Mouse (Mus musculus) kidney, postnatal 0 days (tissue): Measurements from ENCODE around the gene Pex5l. TPM values are rescaled to one million over a fixed set of nuclear protein-coding genes. Genes with fewer than 3 reads are reported as not detected.

Experiments
- ATAC-seq: fragments of 200-750 bp; cut with Nextera tagmentation; replicated peaks from 2 replicates; pipeline ENCODE4 v1.8.0; 2017; ENCODE audit warnings: low read depth, moderate number of reproducible peaks, moderate TSS enrichment, moderate library complexity; ENCODE audit not compliant: low FRiP score
- DNase-seq: peaks from one replicate; pipeline ENCODE4 v3.0.0-alpha.2; 2016; ENCODE audit warnings: low spot score
- H3K27ac ChIP-seq: fragments of 300-500 bp; sonication (generic); 2 replicates; pipeline ENCODE4 v1.5.1; 2014; ENCODE audit warnings: mild to moderate bottlenecking
- H3K27me3 ChIP-seq: fragments of 300-500 bp; sonication (generic); 2 replicates; pipeline ENCODE4 v1.6.1; 2014; ENCODE audit warnings: low read length, mixed read lengths; ENCODE audit not compliant: insufficient read depth
- H3K36me3 ChIP-seq: fragments of 300-500 bp; sonication (generic); 2 replicates; pipeline ENCODE4 v1.6.1; 2014; ENCODE audit warnings: low read length, mixed read lengths; ENCODE audit not compliant: insufficient read depth
- H3K4me1 ChIP-seq: fragments of 300-500 bp; sonication (generic); replicated peaks from 2 replicates; pipeline ENCODE4 v1.6.1; 2014; ENCODE audit warnings: antibody characterized with exemption, low read length, mixed read lengths; ENCODE audit not compliant: insufficient read depth
- H3K4me2 ChIP-seq: fragments of 300-500 bp; sonication (generic); 2 replicates; pipeline ENCODE4 v1.6.1; 2014; ENCODE audit warnings: mild to moderate bottlenecking, low read length, moderate library complexity, mixed read lengths
- H3K4me3 ChIP-seq: fragments of 300-500 bp; sonication (generic); replicated peaks from 2 replicates; pipeline ENCODE4 v1.5.1; 2014; ENCODE audit warnings: low read depth, low read length
- H3K9ac ChIP-seq: fragments of 300-500 bp; sonication (generic); 2 replicates; pipeline ENCODE4 v1.6.1; 2014; ENCODE audit warnings: low read depth, low read length
- H3K9me3 ChIP-seq: fragments of 300-500 bp; sonication (generic); replicated peaks from 2 replicates; pipeline ENCODE4 v1.6.1; 2016; ENCODE audit warnings: low read length, inconsistent platforms, mixed read lengths
- CTCF ChIP-seq: IDR thresholded peaks from 2 replicates; pipeline ENCODE4 v1.5.1; 2016; ENCODE audit warnings: antibody characterized with exemption, low read depth, mild to moderate bottlenecking, moderate library complexity
- WGBS: fragments of 180-500 bp; shearing (Covaris S2); extraction: QIAGEN DNeasy Blood & Tissue Kit; methylation state at CpG from one replicate; pipeline ENCODE4 v1.1.7; 2014; 5-methylcytosine and 5-hydroxymethylcytosine counted together
- polyA plus RNA-seq: library from polyadenylated mRNA; unstranded; fragments of >200 nt; fragmentation: Nextera tagmentation; extraction: Ambion mirVana; gene quantifications from 2 replicates; pipeline ENCODE4 v1.2.1, GENCODE M21; 2015

Gene Pex5l
- polyA plus RNA-seq, 1 experiment from 2014 or later = 0.13 TPM

GRCm38 (mm10) chr3:32970257-32970656 lies 172.8 kb downstream of the Pex5l start:
- Histone ChIP-seq H3K36me3 (no peaks in the 10 kb centered on the region), H3K27ac (no peak overlapping the region), H3K4me1 (no peaks in the 10 kb centered on the region), H3K9me3 (no peaks in the 10 kb centered on the region), H3K4me2 (no peak overlapping the region), H3K4me3 (no peak overlapping the region), H3K9ac (no peak overlapping the region), H3K27me3 (no peaks in the 10 kb centered on the region)
- TF ChIP-seq CTCF = no peak
- WGBS = 86% methylated on average over 1 of the region's 1 CpGs
- ATAC-seq = no peak
- no peak for DNase-seq

GRCm38 (mm10) chr3:32968671-32969425 lies 174.2 kb downstream of the Pex5l start:
- Histone ChIP-seq H3K9me3 (no peaks in the 10 kb centered on the region), H3K27ac (no peak overlapping the region), H3K4me1 (no peaks in the 10 kb centered on the region), H3K4me3 (no peak overlapping the region), H3K36me3 (no peaks in the 10 kb centered on the region), H3K27me3 (no peaks in the 10 kb centered on the region), H3K9ac (no peak overlapping the region), H3K4me2 (no peak overlapping the region)
- WGBS = 74% methylated on average over 1 of the region's 1 CpGs
- no peak for DNase-seq
- no peak for ATAC-seq
- TF ChIP-seq CTCF = no peak

- H3K27ac ChIP-seq = no peak overlapping the region
Observed at GRCm38 (mm10) chr3:32965528-32965927, 177.5 kb downstream of the Pex5l start.

GRCm38 (mm10) chr3:32961494-32961893 lies 181.6 kb downstream of the Pex5l start:
- no peak overlapping the region for H3K9ac ChIP-seq
- ATAC-seq (no peak), DNase-seq (no peak)
- no peak overlapping the region for H3K4me3 ChIP-seq
- WGBS = 50% methylated on average over 3 of the region's 3 CpGs
- H3K36me3 ChIP-seq = no peaks in the 10 kb centered on the region
- no peaks in the 10 kb centered on the region for H3K9me3 ChIP-seq
- TF ChIP-seq CTCF = no peak
- H3K27me3 ChIP-seq = no peaks in the 10 kb centered on the region
- H3K4me1 ChIP-seq = no peaks in the 10 kb centered on the region
- H3K4me2 ChIP-seq = no peak overlapping the region
- no peak overlapping the region for H3K27ac ChIP-seq

More at GRCm38 (mm10) chr3:32965528-32965927, 177.5 kb downstream of the Pex5l start:
- no peak overlapping the region for H3K4me3 ChIP-seq
- no peaks in the 10 kb centered on the region for H3K36me3 ChIP-seq
- H3K9ac ChIP-seq = no peak overlapping the region
- peak; percentile 55 for DNase-seq
- H3K27me3 ChIP-seq = no peaks in the 10 kb centered on the region
- TF ChIP-seq CTCF = peak; percentile 71
- H3K9me3 ChIP-seq = no peaks in the 10 kb centered on the region
- no peak for ATAC-seq
- no peaks in the 10 kb centered on the region for H3K4me1 ChIP-seq
- no peak overlapping the region for H3K4me2 ChIP-seq
- 4% methylated on average over 2 of the region's 2 CpGs for WGBS

GRCm38 (mm10) chr3:32951382-32951781 lies 191.7 kb downstream of the Pex5l start:
- TF ChIP-seq CTCF = no peak
- WGBS = 0% methylated on average over 1 of the region's 1 CpGs
- DNase-seq (no peak), ATAC-seq (no peak)
- Histone ChIP-seq H3K27ac (no peak overlapping the region), H3K4me1 (no peaks in the 10 kb centered on the region), H3K4me3 (no peak overlapping the region), H3K36me3 (no peaks in the 10 kb centered on the region), H3K4me2 (no peak overlapping the region), H3K27me3 (no peaks in the 10 kb centered on the region), H3K9me3 (no peaks in the 10 kb centered on the region), H3K9ac (no peak overlapping the region)

GRCm38 (mm10) chr3:32947486-32947885 lies 195.6 kb downstream of the Pex5l start:
- 89% methylated on average over 5 of the region's 5 CpGs for WGBS

More at GRCm38 (mm10) chr3:32947486-32947885, 195.6 kb downstream of the Pex5l start:
- DNase-seq (no peak), ATAC-seq (no peak)
- Histone ChIP-seq H3K27me3 (no peaks in the 10 kb centered on the region), H3K9me3 (no peaks in the 10 kb centered on the region), H3K27ac (no peak overlapping the region), H3K9ac (no peak overlapping the region), H3K4me3 (no peak overlapping the region), H3K4me2 (no peak overlapping the region), H3K36me3 (no peaks in the 10 kb centered on the region), H3K4me1 (no peaks in the 10 kb centered on the region)
- no peak for TF ChIP-seq CTCF
